Mouse (Mus musculus): ENCODE data around the gene Ankrd34c.
A peak's percentile ranks its signal among the peaks of the same experiment; 100 is the strongest.

Ankrd34c gene

DNA sequence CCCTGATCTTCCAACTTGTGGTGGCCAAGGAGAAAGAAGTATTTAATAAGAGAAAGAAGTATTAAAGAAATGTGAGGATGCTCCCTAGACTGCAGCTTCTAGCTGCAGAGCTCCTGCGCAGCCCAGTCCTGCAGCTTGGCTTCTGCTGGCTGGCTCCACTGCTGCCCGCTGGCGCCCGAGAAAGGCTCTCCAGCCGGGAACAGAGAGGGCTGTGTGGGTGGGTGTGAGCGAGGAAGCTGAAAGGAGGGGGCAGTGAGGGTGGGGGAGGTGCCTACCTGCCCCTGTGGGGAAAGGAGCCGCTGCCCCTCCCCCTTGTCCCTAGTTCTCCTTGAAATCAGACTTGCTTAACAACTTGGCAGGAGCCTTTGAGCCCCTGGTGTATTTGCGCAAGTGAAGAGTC lies at the start of gene Ankrd34c:
TSS of gene Ankrd34c (minus strand) at position 181 of the 400 bp plus-strand sequence.
- no peak for DNase-seq (ENCODE audit: low spot score)

DNA sequence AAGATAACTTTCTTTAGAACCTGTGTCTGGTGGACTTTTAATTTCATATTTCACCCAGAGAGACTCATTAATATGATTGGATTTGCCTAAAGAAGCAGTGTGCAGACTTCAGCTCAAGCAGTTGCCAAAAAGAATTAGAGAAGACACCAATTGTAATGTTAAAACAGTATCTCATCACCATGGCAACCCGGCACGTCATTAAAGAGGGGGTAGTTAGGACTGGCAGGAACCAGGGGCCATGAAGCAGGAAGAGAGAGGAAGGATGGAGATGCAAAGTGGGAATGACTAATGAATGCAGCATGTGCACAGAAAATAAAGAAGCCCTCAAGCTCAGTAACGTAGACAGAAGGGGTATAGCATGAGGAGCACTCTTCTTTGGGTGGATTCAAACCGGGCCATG lies 49.3 kb upstream of the Ankrd34c start:
- DNase-seq (ENCODE audit: low spot score), result no peak

DNA sequence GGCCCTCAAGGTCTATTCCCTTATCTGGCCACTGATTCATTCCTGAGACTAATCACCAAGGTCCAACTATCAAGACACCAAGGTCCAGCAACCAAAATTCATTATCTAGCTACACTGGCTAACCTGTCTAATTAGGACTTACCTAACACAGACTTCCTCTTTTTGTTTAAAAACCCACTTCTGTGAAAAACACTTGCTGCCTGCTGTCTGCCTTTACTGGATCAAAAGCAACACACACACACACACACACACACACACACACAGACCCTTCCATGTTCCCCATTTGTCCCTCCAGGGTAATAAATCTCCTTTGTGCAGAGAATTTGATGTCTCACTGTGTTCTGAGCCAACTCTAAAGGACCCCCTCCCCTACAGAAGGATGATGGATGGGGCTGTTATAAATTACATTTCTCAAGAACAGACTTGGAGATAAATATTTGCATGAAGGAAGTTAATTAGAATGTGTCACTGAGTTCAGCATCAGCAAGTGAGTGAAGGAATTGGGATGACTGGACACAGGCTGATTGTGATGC lies 43.2 kb upstream of the Ankrd34c start:
- no peak for DNase-seq (ENCODE audit: low spot score)

DNA sequence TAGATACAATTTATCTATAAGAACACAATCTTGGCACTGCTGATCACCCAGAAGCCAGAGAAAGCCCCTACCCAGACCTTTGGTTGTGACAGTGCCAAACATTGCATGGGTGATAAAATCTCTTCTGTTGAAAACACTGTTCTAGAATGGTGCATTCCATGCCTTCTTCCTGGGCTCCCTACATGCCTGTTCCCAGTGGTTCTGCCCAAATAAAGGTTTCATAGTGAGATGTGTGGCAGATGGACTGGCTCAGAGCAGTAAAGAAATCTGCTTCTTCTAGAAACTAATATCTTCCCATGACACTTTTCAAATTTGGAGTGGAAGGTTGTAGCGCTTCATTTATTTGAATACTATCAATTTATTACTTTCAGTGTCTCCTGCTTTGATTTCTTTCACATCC lies 41.0 kb upstream of the Ankrd34c start:
- no peak for DNase-seq (ENCODE audit: low spot score)

GRCm38 (mm10) chr9:89771153-89771552 lies 32.9 kb upstream of the Ankrd34c start:
- DNase-seq (ENCODE audit: low spot score), result no peak

- DNase-seq (ENCODE audit: low spot score), result no peak
Measured at GRCm38 (mm10) chr9:89762017-89762416, 23.7 kb upstream of the Ankrd34c start.

- DNase-seq (ENCODE audit: low spot score), result no peak
Measured at GRCm38 (mm10) chr9:89758569-89758968, 20.3 kb upstream of the Ankrd34c start.

DNA sequence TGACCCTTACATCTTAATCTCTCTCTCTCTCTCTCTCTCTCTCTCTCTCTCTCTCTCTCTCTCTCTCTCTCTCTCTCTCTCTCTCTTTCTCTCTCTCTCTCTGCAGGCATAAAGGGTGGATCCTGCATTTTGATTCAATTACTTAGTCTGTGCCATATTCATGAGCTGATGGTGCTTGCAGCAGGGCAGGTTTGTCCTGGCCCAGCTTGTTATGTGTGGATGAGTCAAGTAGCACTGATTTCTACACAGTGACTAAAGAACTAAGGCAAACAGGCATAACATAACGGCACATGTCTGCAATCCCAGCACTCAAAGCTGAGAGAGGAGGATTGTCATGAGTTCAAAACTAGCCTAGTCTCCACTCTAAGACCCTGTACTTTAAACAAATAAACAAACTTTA lies 19.9 kb upstream of the Ankrd34c start:
- no peak for DNase-seq (ENCODE audit: low spot score)

GRCm38 (mm10) chr9:89757571-89757970 lies 19.3 kb upstream of the Ankrd34c start:
- DNase-seq (ENCODE audit: low spot score), result no peak

DNA sequence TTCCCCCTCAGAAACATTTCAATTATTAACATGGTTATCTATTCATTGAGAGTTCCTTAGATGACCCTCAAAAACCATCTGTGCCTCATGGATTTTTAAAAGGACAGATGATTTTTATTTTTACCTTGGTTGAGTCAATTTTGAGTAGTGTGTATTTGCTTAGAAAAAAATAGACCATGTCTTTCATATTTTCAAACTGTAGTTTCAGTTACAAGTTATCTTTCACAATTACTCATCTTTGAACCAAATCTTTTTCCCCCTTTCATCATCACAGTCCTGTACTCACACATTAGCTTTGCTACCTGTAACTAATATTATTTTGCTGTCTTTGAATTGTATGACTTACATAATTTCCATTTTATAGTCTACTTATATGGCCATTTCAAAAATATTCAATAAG lies 1.8 kb upstream of the Ankrd34c start:
- DNase-seq (ENCODE audit: low spot score), result no peak

GRCm38 (mm10) chr9:89737888-89738287 lies 387 bp downstream of the Ankrd34c start:
- no peak for DNase-seq (ENCODE audit: low spot score)

DNA sequence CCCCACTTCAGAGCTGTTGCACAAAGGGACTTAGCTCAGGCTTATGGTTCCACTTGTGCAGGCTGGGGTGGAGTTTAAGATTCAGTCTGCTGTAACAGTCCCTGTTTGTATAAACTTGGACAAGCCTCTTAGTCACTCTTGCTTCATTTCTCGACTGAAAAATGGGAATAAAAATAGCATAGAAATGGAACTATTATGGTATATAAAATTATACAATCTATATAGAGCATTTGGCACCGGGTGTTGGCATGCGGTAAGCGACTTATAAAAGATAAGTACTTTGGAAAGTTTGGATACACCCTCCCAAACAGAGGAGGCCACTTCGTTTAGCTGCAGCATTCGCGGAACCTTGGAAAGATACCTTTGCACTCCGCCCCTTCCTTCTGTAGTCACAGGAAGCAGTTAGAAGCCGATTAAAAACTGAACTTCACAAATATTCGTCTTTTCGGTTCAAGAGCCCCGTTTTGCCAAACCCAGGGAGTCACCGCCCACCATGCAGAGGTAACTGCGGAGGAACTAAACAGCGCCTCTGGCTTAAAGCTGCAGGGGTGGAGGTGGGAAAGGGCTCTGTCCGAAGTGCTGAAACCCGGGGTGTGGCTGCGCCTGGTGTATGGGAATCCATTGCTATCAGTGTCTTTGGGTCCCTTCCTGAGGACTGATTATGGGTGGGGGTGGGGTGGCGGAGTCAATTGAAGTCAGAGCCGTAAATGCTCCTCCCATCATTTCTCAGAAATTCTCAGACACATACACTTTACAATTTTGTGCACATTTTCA lies 1.2 kb downstream of the Ankrd34c start:
- peak; percentile 71 for DNase-seq (ENCODE audit: low spot score)

DNA sequence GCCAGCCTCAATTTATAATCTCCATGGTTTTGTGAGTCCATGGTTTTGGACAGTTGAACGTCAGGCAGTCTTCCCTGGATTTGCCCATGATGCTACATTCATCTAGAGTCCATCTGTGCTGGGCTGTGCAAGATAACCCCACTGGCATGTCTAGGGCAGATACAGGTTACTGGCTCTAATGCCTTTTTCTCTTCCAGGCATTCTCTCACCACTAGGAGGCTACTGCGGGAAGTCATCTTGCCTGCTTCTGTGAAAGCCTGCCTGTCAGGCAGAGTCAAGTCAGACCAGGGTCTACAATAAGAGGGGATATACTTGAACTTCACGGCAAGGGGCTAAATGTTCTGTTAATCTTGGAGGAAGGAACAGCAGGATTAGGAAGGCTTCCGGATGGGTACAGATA lies 31.4 kb downstream of the Ankrd34c start:
- no peak for DNase-seq (ENCODE audit: low spot score)

DNA sequence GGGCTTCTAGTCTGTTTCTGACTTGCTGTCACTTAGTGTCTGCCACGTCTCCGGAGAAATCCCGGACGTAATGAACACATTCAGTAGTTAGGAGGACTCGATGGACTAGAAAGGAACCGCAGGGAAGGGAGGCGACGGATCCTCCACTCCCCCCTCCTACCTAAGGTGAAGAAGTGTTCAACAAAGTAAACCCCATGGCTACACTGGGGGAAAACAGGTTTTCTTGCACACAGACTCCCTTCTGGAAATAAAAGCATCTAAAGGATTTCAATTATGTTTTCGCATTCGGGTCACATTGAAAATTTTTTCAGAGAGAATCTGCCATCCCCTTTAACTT lies 33.1 kb downstream of the Ankrd34c start:
- no peak for DNase-seq (ENCODE audit: low spot score)

DNA sequence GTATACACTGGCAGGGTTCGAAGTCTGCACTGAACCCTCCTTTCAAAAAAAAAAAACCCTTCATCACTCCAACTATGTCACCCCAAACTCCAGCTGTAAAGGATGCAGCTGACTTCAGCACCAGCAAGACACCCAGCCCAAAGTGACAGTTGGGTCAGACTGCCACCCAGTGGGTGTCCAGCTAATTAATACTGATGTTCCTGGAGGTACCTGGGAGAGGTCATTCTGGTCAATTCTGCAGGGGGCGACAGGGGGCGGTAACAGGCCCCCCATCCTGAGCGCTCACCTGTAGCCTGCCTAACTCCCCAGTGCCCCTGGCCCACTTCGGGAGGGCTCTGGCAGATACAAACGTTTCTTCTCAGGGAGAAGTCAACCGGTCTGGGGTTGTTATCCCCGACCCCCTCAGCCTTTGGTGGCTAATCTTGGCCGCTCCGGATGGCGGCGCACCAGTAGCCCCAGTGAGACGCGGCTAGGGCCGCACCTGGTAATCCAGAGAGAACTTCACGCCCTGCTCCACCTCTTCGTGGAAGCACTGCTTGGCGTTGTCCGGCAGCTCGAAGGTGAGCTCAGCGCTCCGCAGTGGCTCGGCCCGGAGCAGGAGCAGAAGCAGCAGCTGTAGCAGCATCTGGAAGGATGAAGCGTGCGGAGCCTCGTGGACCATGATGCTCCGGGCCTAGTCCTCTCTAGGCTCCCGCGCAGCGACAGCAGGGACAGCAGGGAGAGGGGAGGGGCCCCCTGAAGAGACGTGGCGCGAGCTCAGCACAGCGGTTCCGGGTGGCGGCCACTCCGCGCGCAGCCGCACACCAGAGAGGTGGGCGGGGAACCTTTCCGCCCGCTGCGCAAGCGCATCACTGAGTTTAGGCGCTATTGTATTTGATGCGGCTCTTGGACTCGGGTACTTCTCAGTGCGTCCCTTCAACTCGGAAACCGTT lies 33.7 kb downstream of the Ankrd34c start, which contains the start of gene Tmed3:
TSS of gene Tmed3 (minus strand) at position 804 of the 932 bp plus-strand sequence.
- peak; percentile 87 for DNase-seq (ENCODE audit: low spot score)

GRCm38 (mm10) chr9:89700910-89701457 lies 37.3 kb downstream of the Ankrd34c start:
- no peak for DNase-seq (ENCODE audit: low spot score)

DNA sequence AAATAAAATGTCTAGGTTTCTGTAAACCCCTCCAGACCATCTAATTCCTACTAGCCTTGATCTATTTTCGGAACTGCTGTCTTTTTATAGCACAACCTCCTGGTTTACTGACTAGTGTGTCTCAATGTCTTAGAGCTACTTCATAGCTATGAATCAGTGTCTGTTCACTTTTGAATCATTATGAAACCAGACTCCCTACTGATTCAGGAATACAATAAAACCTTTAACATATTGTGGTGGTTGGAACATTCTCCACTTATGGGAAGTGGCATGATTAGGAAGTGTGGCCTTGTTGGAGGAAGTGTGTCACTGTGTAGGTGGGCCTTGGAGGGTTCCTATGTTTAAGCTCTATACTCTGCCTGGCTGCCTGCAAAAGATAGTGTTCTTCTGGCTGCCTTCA lies 43.1 kb downstream of the Ankrd34c start:
- DNase-seq (ENCODE audit: low spot score), result no peak

DNA sequence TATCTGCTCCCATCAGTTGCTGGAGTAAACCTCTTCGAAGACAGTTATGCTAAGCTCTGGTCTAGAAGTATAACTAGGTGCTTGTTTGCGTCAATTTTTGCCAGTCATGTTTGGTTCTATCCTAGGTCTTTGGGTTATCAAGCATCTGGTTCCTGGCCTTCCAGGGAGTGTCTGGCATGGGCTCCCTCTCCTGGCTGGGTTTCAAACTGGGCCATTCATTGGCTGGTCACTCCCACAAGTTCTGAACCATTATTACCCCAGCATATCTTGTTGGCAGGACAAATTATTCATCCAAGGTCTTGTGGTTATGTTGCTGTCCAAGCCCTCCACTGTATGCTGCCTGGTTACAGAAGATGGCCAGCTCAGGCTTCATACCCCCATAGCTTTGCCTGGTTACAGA lies 44.6 kb downstream of the Ankrd34c start:
- DNase-seq (ENCODE audit: low spot score), result no peak

DNA sequence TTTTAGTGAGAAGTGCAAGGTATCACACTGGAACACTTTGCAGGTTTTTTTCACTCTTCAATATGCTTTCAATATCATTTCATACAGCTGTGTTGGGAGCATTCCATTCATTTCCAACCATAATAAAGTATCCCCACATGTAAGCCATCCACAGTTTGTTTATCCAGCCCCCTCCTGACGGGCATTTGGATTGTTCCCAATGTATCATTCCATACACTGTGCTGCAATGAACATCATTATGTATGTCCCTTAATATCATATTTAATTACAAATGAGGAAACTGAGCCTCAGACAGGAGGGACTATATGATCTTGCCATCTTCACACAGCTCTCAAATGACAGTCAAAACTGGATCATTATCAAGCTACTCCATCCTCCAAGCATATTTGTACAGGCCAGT lies 49.1 kb downstream of the Ankrd34c start:
- DNase-seq (ENCODE audit: low spot score), result no peak

DNA sequence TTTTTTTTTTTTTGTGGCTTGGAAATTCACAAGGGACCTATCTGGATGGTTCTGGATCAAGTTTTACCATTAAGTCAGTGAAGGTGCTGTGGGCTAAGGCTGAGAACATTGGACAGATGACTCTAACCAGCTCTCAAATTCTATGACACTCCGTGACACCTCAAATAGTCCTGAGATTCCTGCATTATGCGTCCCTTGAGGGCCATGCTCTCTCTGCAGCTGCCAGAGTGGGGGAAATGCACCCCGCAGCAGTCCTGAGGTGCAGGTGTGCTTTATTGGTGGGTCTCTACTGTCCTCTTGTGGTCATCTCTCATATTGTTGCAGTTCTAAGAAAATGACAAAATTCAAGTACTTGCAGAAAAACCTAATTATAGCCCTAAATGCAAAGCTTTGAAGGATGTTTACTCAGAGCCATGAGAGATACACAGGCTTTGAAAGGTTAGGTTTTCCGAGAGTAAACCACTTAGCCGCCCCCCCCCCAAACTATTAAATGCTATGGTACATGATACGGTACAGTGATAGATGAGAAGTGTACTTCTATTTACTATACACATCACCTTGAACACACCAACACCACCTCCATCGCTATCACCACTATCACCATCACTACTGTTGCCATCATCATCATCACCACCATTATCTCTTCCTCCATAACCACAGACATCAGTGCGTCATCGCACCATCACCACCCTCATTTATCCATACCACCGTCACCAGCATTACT lies 50.6 kb downstream of the Ankrd34c start:
- no peak for DNase-seq (ENCODE audit: low spot score)

- no peak for DNase-seq (ENCODE audit: low spot score)
Measured at GRCm38 (mm10) chr9:89686262-89686661, 52.0 kb downstream of the Ankrd34c start.

DNA sequence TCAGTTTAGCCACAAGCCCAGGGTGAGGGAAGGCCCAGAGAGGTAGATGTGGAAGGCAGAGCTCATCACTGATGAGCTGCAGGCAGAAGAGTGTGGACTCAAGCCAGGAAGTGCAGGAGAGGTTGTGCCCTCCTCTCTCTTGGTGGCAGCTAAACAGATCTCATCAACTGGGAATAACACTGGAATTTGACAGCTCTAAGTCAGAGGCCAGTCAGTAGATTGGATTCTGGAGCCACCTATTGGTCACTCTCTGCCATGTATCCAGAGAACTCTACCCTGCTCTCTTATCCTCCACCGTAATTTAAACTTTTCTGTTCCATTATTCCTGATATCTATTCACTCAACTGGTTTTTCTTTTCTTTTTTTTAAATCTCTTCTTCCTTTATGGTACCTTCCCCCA lies 59.3 kb downstream of the Ankrd34c start:
- DNase-seq (ENCODE audit: low spot score), result no peak
